ENCODE assay signal across 23 mouse cellular contexts in the genomic region with DNA sequence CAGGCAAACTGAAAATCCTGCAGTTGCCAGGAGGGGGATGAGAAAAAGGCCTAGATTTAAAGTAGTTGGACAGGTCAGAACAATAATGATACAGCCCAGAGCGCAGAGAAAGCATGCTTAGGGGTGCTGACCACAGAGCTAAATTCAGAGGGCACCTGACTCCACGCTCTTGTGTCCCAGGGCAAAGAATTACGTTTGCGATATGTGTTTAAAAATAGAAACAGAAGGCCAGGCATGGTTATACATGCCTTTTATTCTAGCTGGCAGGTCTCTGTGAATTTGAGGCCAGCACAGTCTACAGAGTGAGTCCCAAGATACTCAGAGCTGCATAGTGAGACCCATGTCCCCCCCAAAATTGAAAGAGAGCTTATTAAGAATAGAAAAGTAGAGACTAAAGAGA.
DNase-seq lines count a peak whose midpoint lies in the region; ATAC-seq and TF ChIP-seq lines count a peak whose summit lies in the region.
"Had no signal": no experiment of that assay in that cellular context is flagged by ENCODE, and none has a peak within 500 bp of the region (broad histone marks: within the 10 kb centered on the region; RNA-seq: fewer than 3 reads in every experiment).

No protein-coding gene starts in this region.

- peaks cover 18% of the 10 kb centered on the region for H3K4me1 ChIP-seq in heart, embryonic 15.5 days (replicated peaks)
- no peaks in the 10 kb centered on the region for H3K4me1 ChIP-seq in forebrain, embryonic 12.5 days
- H3K4me1 ChIP-seq: forebrain, embryonic 15.5 days; hindbrain, embryonic 12.5 days; kidney, embryonic 15.5 days; limb, embryonic 12.5 days; midbrain, embryonic 10.5 days; neural tube, embryonic 15.5 days had no signal

- ATAC-seq in heart, embryonic 15.5 days (replicated peaks; ENCODE audit: insufficient number of reproducible peaks, insufficient read depth, low FRiP score, low read depth): peak; percentile 87
- no peak for ATAC-seq in forebrain, embryonic 12.5 days (ENCODE audit: low FRiP score)
- ATAC-seq: forebrain, embryonic 15.5 days; Patski had no signal

- H3K27ac ChIP-seq in gastrocnemius, adult 2 months: peak overlapping the region; percentile 53; the same call in 1 of the 2 replicates
- H3K27ac ChIP-seq in heart, embryonic 15.5 days: peak overlapping the region; percentile 92
- no peak overlapping the region for H3K27ac ChIP-seq in forebrain, embryonic 12.5 days
- H3K27ac ChIP-seq: forebrain, embryonic 15.5 days; hindbrain, embryonic 12.5 days; kidney, embryonic 15.5 days; limb, embryonic 12.5 days; midbrain, embryonic 10.5 days; neural tube, embryonic 15.5 days had no signal

- H3K4me2 ChIP-seq in heart, embryonic 15.5 days: no peak overlapping the region
- H3K4me2 ChIP-seq in forebrain, embryonic 12.5 days: no peak overlapping the region
- H3K4me2 ChIP-seq: forebrain, embryonic 15.5 days; hindbrain, embryonic 12.5 days; kidney, embryonic 15.5 days; limb, embryonic 12.5 days; liver, embryonic 11.5 days; neural tube, embryonic 15.5 days had no signal

- no peak overlapping the region for H3K4me3 ChIP-seq in gastrocnemius, adult 2 months
- H3K4me3 ChIP-seq in heart, embryonic 15.5 days: no peak overlapping the region
- no peak overlapping the region for H3K4me3 ChIP-seq in forebrain, embryonic 12.5 days (replicated peaks)
- H3K4me3 ChIP-seq: forebrain, embryonic 15.5 days; hindbrain, embryonic 12.5 days; kidney, embryonic 15.5 days; limb, embryonic 12.5 days; midbrain, embryonic 10.5 days; neural tube, embryonic 15.5 days had no signal

- H3K9me3 ChIP-seq in heart, embryonic 15.5 days (replicated peaks): no peaks in the 10 kb centered on the region
- H3K9me3 ChIP-seq in forebrain, embryonic 12.5 days: no peaks in the 10 kb centered on the region
- H3K9me3 ChIP-seq: forebrain, embryonic 15.5 days; hindbrain, embryonic 12.5 days; kidney, embryonic 15.5 days; limb, embryonic 12.5 days; midbrain, embryonic 10.5 days; neural tube, embryonic 15.5 days had no signal

- H3K36me3 ChIP-seq in heart, embryonic 15.5 days: no peaks in the 10 kb centered on the region
- H3K36me3 ChIP-seq in forebrain, embryonic 12.5 days (replicated peaks): no peaks in the 10 kb centered on the region
- H3K36me3 ChIP-seq: forebrain, embryonic 15.5 days; hindbrain, embryonic 12.5 days; kidney, embryonic 15.5 days; limb, embryonic 12.5 days; midbrain, embryonic 10.5 days; neural tube, embryonic 15.5 days had no signal

- intact Hi-C loops in gastrocnemius, adult 2 months (cut with DNase I): no loop called here

- no peak overlapping the region for H3K9ac ChIP-seq in heart, embryonic 15.5 days
- no peak overlapping the region for H3K9ac ChIP-seq in forebrain, embryonic 12.5 days
- H3K9ac ChIP-seq: forebrain, embryonic 15.5 days; hindbrain, embryonic 12.5 days; kidney, embryonic 15.5 days; limb, embryonic 12.5 days; neural tube, embryonic 15.5 days had no signal

- no peak for DNase-seq in gastrocnemius, adult 2 months
- no peak for DNase-seq in gastrocnemius, postnatal 4 days (ENCODE audit: low spot score in 2 of 2)
- DNase-seq in heart, adult 9 months (ENCODE audit: low spot score in 2 of 2): peak; percentile 55 to 68
- DNase-seq in skeletal muscle tissue, adult 2 months (ENCODE audit: low read depth, low spot score): peak; percentile 6
- DNase-seq in Muller cell, postnatal 12 days (ENCODE audit: inconsistent ontology term): no peak
- DNase-seq: adrenal gland, adult 8-10 months; cerebellum, adult 8-10 months; gastrocnemius, postnatal 36 days; kidney, adult 11 months; kidney, postnatal 36 days; lung, adult 18-20 months; lung, postnatal 10 days; spleen, adult 18-20 months had no signal

- TF ChIP-seq CTCF in gastrocnemius, adult 2 months (IDR thresholded peaks at IDR 0.05): no peak

- no peaks in the 10 kb centered on the region for H3K27me3 ChIP-seq in heart, embryonic 15.5 days
- no peaks in the 10 kb centered on the region for H3K27me3 ChIP-seq in forebrain, embryonic 12.5 days
- H3K27me3 ChIP-seq: forebrain, embryonic 15.5 days; hindbrain, embryonic 12.5 days; kidney, embryonic 15.5 days; limb, embryonic 12.5 days; neural tube, embryonic 15.5 days had no signal

- WGBS in heart, embryonic 15.5 days: 33% methylated on average over 4 of the region's 4 CpGs
- WGBS in forebrain, embryonic 12.5 days: 88% methylated on average over 4 of the region's 4 CpGs

Comparison
In these comparisons a context has a peak if more than half of its experiments do, and no peak if none do; other contexts are left out.
1. DNase-seq: peak in heart, adult 9 months (2 of 2) and skeletal muscle tissue, adult 2 months (single experiment); none in gastrocnemius, adult 2 months (single experiment), gastrocnemius, postnatal 4 days (0 of 2) and Muller cell, postnatal 12 days (single experiment).